In genomic region chr7:19211996-19212755, GRCm38 (mm10) we compare ENCODE assay signal across 7 mouse cellular contexts. TPM values are rescaled to one million over a fixed set of nuclear protein-coding genes. Genes with fewer than 3 reads are reported as not detected.
DNase-seq lines count a peak whose midpoint lies in the region; ATAC-seq and TF ChIP-seq lines count a peak whose summit lies in the region.

Gene Gpr4, plus strand, starts transcription at chr7:19212538.

- intact Hi-C loops in gastrocnemius, postnatal 36 days (cut with DNase I) = no loop called here

- peak within 1 kb of the TSS; percentile 75 for H3K4me3 ChIP-seq in E14TG2a.4 (replicated peaks; ENCODE audit: low read length)
- H3K4me3 ChIP-seq in intestine, embryonic 16.5 days (ENCODE audit: low read length) = peak within 1 kb of the TSS; percentile 57
- H3K4me3 ChIP-seq in lung, postnatal 0 days (ENCODE audit: low read depth, low read length) = peak within 1 kb of the TSS; percentile 44
- peak within 1 kb of the TSS; percentile 49 for H3K4me3 ChIP-seq in stomach, embryonic 15.5 days (replicated peaks)

- H3K9me3 ChIP-seq in E14TG2a.4 (ENCODE audit: low read length) = peaks cover 10% of the 10 kb centered on the region
- peaks cover 3% of the 10 kb centered on the region; the same call in 1 of the 2 replicates for H3K9me3 ChIP-seq in intestine, embryonic 16.5 days (ENCODE audit: control insufficient read depth, low read length)
- no peaks in the 10 kb centered on the region for H3K9me3 ChIP-seq in lung, postnatal 0 days (ENCODE audit: low read length)
- no peaks in the 10 kb centered on the region for H3K9me3 ChIP-seq in stomach, embryonic 15.5 days

- ATAC-seq in intestine, embryonic 16.5 days = peak; percentile 61
- peak; percentile 81 for ATAC-seq in lung, postnatal 0 days
- peak; percentile 54; the same call in 1 of the 2 replicates for ATAC-seq in stomach, embryonic 15.5 days (ENCODE audit: insufficient read depth, low FRiP score, low read depth)

- WGBS in intestine, embryonic 16.5 days = 2% methylated on average over 30 of the region's 30 CpGs
- 3% methylated on average over 28 of the region's 30 CpGs for WGBS in lung, postnatal 0 days
- WGBS in stomach, embryonic 15.5 days = 2% methylated on average over 29 of the region's 30 CpGs

- TF ChIP-seq EP300 in lung, postnatal 0 days (IDR thresholded peaks at IDR 0.05) = no peak

- H3K4me1 ChIP-seq in E14TG2a.4 (replicated peaks; ENCODE audit: low read depth, low read length) = peaks cover 70% of the 10 kb centered on the region
- peaks cover 10% of the 10 kb centered on the region; the same call in 1 of the 2 replicates for H3K4me1 ChIP-seq in intestine, embryonic 16.5 days (ENCODE audit: control insufficient read depth, insufficient read depth, low read length)
- H3K4me1 ChIP-seq in lung, postnatal 0 days (ENCODE audit: insufficient read depth, low read depth, low read length) = no peaks in the 10 kb centered on the region
- peaks cover 4% of the 10 kb centered on the region; the same call in 1 of the 2 replicates for H3K4me1 ChIP-seq in stomach, embryonic 15.5 days

- peak within 1 kb of the TSS; percentile 86 for H3K4me2 ChIP-seq in intestine, embryonic 16.5 days (ENCODE audit: low read depth, low read length)
- H3K4me2 ChIP-seq in lung, postnatal 0 days (replicated peaks; ENCODE audit: low read depth, low read length) = peak within 1 kb of the TSS; percentile 78
- H3K4me2 ChIP-seq in stomach, embryonic 15.5 days = peak within 1 kb of the TSS; percentile 90

- DNase-seq in R1 (ENCODE audit: low read depth, low spot score) = peak; percentile 82
- DNase-seq in gastrocnemius, postnatal 36 days = peak; percentile 24 to 31
- peak; percentile 37 for DNase-seq in lung, postnatal 0 days (ENCODE audit: low spot score)
- no peak for DNase-seq in spleen, adult 12 weeks (ENCODE audit: low spot score)

- no peak within 1 kb of the TSS for H3K27ac ChIP-seq in intestine, embryonic 16.5 days (ENCODE audit: low read length)
- no peak within 1 kb of the TSS for H3K27ac ChIP-seq in lung, postnatal 0 days (ENCODE audit: low read length)
- no peak within 1 kb of the TSS for H3K27ac ChIP-seq in stomach, embryonic 15.5 days

- peaks cover 7% of the 10 kb centered on the region; the same call in 1 of the 2 replicates for H3K27me3 ChIP-seq in E14TG2a.4 (ENCODE audit: insufficient read depth, low read length)
- peaks cover 3% of the 10 kb centered on the region; the same call in 1 of the 2 replicates for H3K27me3 ChIP-seq in intestine, embryonic 16.5 days (replicated peaks; ENCODE audit: control insufficient read depth, insufficient read depth, low read length)
- no peaks in the 10 kb centered on the region for H3K27me3 ChIP-seq in lung, postnatal 0 days (replicated peaks; ENCODE audit: insufficient read depth, low read length)
- H3K27me3 ChIP-seq in stomach, embryonic 15.5 days (replicated peaks) = no peaks in the 10 kb centered on the region

- H3K36me3 ChIP-seq in E14TG2a.4 (ENCODE audit: insufficient read depth, low read length) = no peaks in the 10 kb centered on the region
- no peaks in the 10 kb centered on the region for H3K36me3 ChIP-seq in intestine, embryonic 16.5 days (ENCODE audit: control insufficient read depth, insufficient read depth, low read length)
- H3K36me3 ChIP-seq in lung, postnatal 0 days (ENCODE audit: insufficient read depth, low read length) = no peaks in the 10 kb centered on the region
- H3K36me3 ChIP-seq in stomach, embryonic 15.5 days = no peaks in the 10 kb centered on the region

- TF ChIP-seq CTCF in E14TG2a.4 (conservative IDR thresholded peaks at IDR 0.05; ENCODE audit: low read length) = no peak
- TF ChIP-seq CTCF in lung, postnatal 0 days (IDR thresholded peaks at IDR 0.05) = peak; percentile 47

- H3K9ac ChIP-seq in intestine, embryonic 16.5 days (ENCODE audit: low read depth, low read length) = peak within 1 kb of the TSS; percentile 65
- H3K9ac ChIP-seq in lung, postnatal 0 days (replicated peaks; ENCODE audit: low read depth) = peak within 1 kb of the TSS; percentile 2; the same call in 1 of the 2 replicates
- no peak within 1 kb of the TSS for H3K9ac ChIP-seq in stomach, embryonic 15.5 days

RNA-seq across cellular contexts. Expression of gene Gpr4, which starts in this region (rescaled TPM):
- total RNA-seq in gastrocnemius, postnatal 36 days (2021) = 1 to 10 TPM; 2.2 to 2.6 TPM
- polyA plus RNA-seq in intestine, embryonic 16.5 days (2015; fragmentation: Nextera tagmentation; extraction: Ambion mirVana) = 1.6 and 2.1 TPM in 2 replicates
- 2.7 and 3.1 TPM in 2 replicates for polyA plus RNA-seq in lung, postnatal 0 days (2015; fragmentation: Nextera tagmentation; extraction: Ambion mirVana)
- 1.5 and 1.6 TPM in 2 replicates for polyA plus RNA-seq in stomach, embryonic 15.5 days (2015; fragmentation: Nextera tagmentation; extraction: Ambion mirVana)
